Comparison of ENCODE assay signal across 14 mouse cellular contexts in genomic region chr1:40230336-40230735, GRCm38 (mm10). TPM values are rescaled to one million over a fixed set of nuclear protein-coding genes. Genes with fewer than 3 reads are reported as not detected.
DNase-seq lines count a peak whose midpoint lies in the region; ATAC-seq and TF ChIP-seq lines count a peak whose summit lies in the region.
"Had no signal": no experiment of that assay in that cellular context is flagged by ENCODE, and none has a peak within 500 bp of the region (broad histone marks: within the 10 kb centered on the region; RNA-seq: fewer than 3 reads in every experiment).

No protein-coding gene starts in this region.

- ATAC-seq in heart, embryonic 11.5 days (replicated peaks; ENCODE audit: insufficient number of reproducible peaks, low FRiP score, low TSS enrichment) = no peak
- peak; percentile 79 to 83 for ATAC-seq in hematopoietic stem cell, adult 5-6 weeks (replicated peaks in 1 of 2; ENCODE audit: insufficient read depth in 1 of 2, low FRiP score in 2 of 2, low TSS enrichment in 1 of 2, low read depth in 1 of 2, poor library complexity in 2 of 2, severe bottlenecking in 2 of 2)
- ATAC-seq in megakaryocyte progenitor cell, adult 5-6 weeks (replicated peaks; ENCODE audit: poor library complexity) = peak; percentile 95

- H3K4me2 ChIP-seq in heart, embryonic 11.5 days = no peak overlapping the region
- H3K4me2 ChIP-seq: embryonic facial prominence, embryonic 13.5 days; hindbrain, embryonic 14.5 days; limb, embryonic 13.5 days had no signal

- H3K9ac ChIP-seq in heart, embryonic 11.5 days (ENCODE audit: low read depth, low read length) = no peak overlapping the region
- H3K9ac ChIP-seq: embryonic facial prominence, embryonic 13.5 days; hindbrain, embryonic 14.5 days; limb, embryonic 13.5 days had no signal

- H3K27me3 ChIP-seq in heart, embryonic 11.5 days (ENCODE audit: control insufficient read depth, insufficient read depth, low read length) = no peaks in the 10 kb centered on the region
- H3K27me3 ChIP-seq: embryonic facial prominence, embryonic 13.5 days; limb, embryonic 13.5 days had no signal

- peaks cover 11% of the 10 kb centered on the region; the same call in 1 of the 2 replicates for H3K4me1 ChIP-seq in heart, embryonic 11.5 days (ENCODE audit: control insufficient read depth, insufficient read depth, low read length)
- H3K4me1 ChIP-seq in bone marrow, adult 2 months (ENCODE audit: control insufficient read depth, insufficient read depth, low read length) = peaks cover 2% of the 10 kb centered on the region; the same call in 1 of the 2 replicates

- no peak for TF ChIP-seq CTCF in bone marrow, adult 2 months (IDR thresholded peaks at IDR 0.05; ENCODE audit: control insufficient read depth, insufficient read depth, low read length)

- 65% methylated on average over 7 of the region's 7 CpGs for WGBS in heart, embryonic 11.5 days (ENCODE audit: insufficient replicate concordance)
- WGBS in bone marrow, adult 2 months = 23% methylated on average over 7 of the region's 7 CpGs

- TF ChIP-seq POLR2A in bone marrow, adult 2 months (IDR thresholded peaks at IDR 0.05; ENCODE audit: borderline replicate concordance, control insufficient read depth, low read depth, low read length) = no peak

- no peak overlapping the region for H3K27ac ChIP-seq in heart, embryonic 11.5 days (ENCODE audit: low read depth, low read length)
- H3K27ac ChIP-seq in bone marrow, adult 2 months (ENCODE audit: control insufficient read depth, insufficient read depth, low read depth, low read length, poor library complexity) = peak overlapping the region; percentile 19; the same call in 1 of the 2 replicates
- H3K27ac ChIP-seq: embryonic facial prominence, embryonic 13.5 days; hindbrain, embryonic 14.5 days; layer of hippocampus, adult 2 months; limb, embryonic 13.5 days had no signal

- DNase-seq in heart, adult 9 months (ENCODE audit: low spot score in 2 of 2) = peak; percentile 67 to 78
- no peak for DNase-seq in thymus, adult 18-20 months
- no peak for DNase-seq in cerebellum, postnatal 4 days (ENCODE audit: low spot score in 2 of 2)
- DNase-seq in adrenal gland, postnatal 25 days = no peak
- DNase-seq: cerebellum, adult 11 months; retina, postnatal 1 day had no signal

- H3K9me3 ChIP-seq in heart, embryonic 11.5 days (replicated peaks; ENCODE audit: control insufficient read depth, low read length) = no peaks in the 10 kb centered on the region
- H3K9me3 ChIP-seq: embryonic facial prominence, embryonic 13.5 days; limb, embryonic 13.5 days had no signal

- no peak overlapping the region for H3K4me3 ChIP-seq in heart, embryonic 11.5 days (ENCODE audit: low read depth, low read length)
- H3K4me3 ChIP-seq in bone marrow, adult 2 months (replicated peaks; ENCODE audit: control insufficient read depth, low read depth, low read length) = no peak overlapping the region
- H3K4me3 ChIP-seq: embryonic facial prominence, embryonic 13.5 days; layer of hippocampus, adult 2 months; limb, embryonic 13.5 days had no signal

- H3K36me3 ChIP-seq in heart, embryonic 11.5 days (ENCODE audit: control insufficient read depth, insufficient read depth, low read length) = no peaks in the 10 kb centered on the region
- H3K36me3 ChIP-seq: embryonic facial prominence, embryonic 13.5 days; limb, embryonic 13.5 days had no signal

RNA-seq across cellular contexts. Expression of gene Il1r1, which starts 5.5 kb away (rescaled TPM):
- 7.9 and 9.8 TPM in 2 replicates for polyA plus RNA-seq in heart, embryonic 11.5 days (2014; fragmentation: Nextera tagmentation; extraction: Ambion mirVana)
- 3.3 and 4.0 TPM in 2 replicates for polyA plus RNA-seq in bone marrow, adult 2 months (2011; ENCODE audit: insufficient read depth, insufficient read length, low replicate concordance, missing spikeins)
- 45.8 and 47.6 TPM in 2 replicates for total RNA-seq in hematopoietic stem cell, adult 5-6 weeks (2017)
- total RNA-seq in megakaryocyte progenitor cell, adult 5-6 weeks (2015) = 4.6 and 5.8 TPM in 2 replicates
- total RNA-seq in megakaryocyte progenitor cell, adult 5-6 weeks (2017) = 3.2 and 4.7 TPM in 2 replicates
- total RNA-seq in adrenal gland, postnatal 25 days (2021) = 3.4 and 3.6 TPM in 2 replicates

Comparison
In these comparisons a context has a peak if more than half of its experiments do, and no peak if none do; other contexts are left out.
1. DNase-seq: peak in heart, adult 9 months (2 of 2); none in thymus, adult 18-20 months (0 of 2), cerebellum, postnatal 4 days (0 of 2) and adrenal gland, postnatal 25 days (single experiment).